Mouse (Mus musculus) heart, postnatal 4 days (tissue): ENCODE results near the gene Fcrla. TPM values are rescaled to one million over a fixed set of nuclear protein-coding genes. Genes with fewer than 3 reads are reported as not detected.

Experiments used
- DNase-seq: peaks from one replicate; pipeline ENCODE4 v3.0.0; 2021
- total RNA-seq, 2 experiments: library from RNA; stranded (reverse); gene quantifications; 2 replicates each; pipeline ENCODE4 v1.2.3; 2021

Fcrla gene
- total RNA-seq, 2 experiments from 2014 or later, result 0.31 to 0.34 TPM

DNA sequence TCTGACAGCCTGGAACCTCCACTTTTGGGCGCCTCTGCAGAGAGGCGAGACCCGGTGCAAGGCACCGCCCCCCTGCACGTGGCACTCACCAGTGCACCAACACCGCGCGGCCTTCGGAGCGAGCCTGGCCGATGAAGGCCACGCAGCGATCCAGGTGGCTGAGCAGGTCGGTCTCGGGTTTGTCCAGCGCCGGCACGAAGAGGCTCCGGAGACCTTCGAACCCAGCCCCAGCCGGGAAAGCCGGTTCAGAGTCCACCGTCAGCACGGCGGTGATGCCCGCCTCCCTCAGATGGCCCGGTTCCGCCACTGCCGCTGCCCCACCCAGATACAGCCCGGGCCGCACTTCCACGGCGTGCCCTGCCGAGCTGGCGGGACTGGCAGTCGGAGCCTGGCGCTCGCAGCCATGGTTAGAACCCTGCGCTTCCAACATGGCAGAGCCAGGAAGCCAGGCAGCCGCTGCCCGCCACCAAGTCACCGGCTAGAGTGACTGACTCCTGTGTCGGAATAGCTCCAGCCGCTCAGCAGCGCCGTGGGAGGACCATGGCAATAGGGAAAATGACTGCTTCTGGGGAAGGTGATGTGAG is 42.3 kb downstream of the Fcrla start, which contains the start of the genes Gm26620 and Dusp12:
Gene Gm26620 (plus strand): TSS at position 88 of the 584 bp plus-strand sequence.
Gene Dusp12 (minus strand): TSS at position 563 of the 584 bp plus-strand sequence.
- peak; percentile 87 for DNase-seq

DNA sequence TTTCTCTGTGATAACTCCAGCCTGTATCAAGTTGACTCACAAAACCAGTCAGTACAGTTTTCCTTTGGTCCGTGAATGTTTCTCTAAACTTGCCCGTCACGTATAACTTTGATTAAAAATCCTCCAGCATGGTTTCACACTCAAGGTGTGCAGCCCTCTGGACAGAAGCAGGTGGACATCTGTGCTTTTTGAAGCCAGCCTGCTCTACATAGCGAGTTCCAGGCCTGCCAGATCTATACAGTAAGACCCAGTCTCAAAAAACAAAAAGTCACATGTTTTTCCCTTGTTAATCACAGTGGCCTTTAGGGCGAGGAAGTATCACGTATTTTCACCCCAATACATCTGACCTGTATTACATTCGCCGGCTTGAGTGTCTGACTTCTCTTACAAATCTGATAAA is 43.0 kb downstream of the Fcrla start:
- no peak for DNase-seq

DNA sequence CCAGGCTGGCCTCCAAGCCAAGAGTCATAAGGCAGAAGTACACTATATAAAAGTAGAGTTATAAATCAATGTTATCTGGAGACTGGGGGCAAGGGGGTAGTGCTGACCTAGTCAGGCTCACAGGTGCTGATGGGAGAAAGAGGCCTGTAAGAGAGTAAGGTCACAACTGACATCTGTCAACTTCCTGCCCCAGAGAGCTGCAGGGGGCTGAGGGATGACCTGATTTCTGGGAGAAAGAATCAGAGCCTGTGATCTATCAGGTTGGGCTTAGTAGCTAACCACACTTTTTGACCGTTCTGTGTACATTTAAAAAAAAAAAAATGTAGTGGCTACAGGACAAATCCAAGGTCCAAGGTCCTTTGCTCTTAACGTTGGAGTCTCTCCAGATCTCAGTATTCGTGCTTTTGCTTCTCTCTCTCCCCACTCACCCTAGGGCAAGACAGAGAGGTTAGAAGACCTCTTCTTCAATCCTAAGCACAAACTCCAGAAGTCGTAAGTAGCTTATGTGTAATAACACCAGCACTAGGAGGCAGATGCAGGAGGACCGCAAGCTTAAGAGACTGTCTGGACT is 44.4 kb downstream of the Fcrla start:
- no peak for DNase-seq

DNA sequence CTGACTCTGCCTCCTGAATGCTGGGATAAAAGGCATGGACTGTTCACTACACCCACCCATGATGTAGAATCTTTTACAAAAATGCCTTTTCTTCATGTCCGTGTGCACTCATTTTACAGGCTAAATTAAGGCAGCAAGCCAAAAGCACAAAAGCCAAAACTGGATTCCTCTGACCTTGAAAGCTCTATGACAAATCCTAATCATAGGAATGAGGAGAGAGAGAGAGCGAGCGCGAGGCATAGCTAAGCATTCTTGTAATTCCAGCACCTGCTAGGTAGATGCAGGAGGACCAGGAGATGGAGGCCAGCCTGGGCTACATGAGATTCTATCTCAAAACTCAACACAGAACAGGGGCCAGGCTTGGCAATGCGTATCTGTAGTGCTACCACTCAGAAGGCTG is 50.5 kb downstream of the Fcrla start:
- no peak for DNase-seq

DNA sequence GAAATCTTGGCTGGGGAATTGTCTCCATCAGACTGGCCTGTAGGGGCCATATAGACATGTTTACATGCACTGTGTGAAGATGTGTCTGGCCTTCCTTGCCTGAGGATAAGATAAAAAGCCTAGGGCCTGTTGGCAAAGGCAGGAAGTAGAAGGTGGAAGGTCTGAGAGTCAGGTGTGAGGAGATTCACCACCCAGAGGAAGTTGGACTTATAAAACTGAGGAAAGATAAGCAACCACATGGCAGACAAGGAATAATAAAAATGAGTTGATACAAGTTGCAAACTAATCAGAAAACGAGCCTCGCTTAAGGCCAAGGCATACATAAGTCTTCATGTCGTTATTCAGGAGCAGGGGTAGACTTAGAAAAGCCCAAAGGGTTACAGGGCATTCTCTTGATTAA is 51.7 kb downstream of the Fcrla start:
- DNase-seq, result no peak

DNA sequence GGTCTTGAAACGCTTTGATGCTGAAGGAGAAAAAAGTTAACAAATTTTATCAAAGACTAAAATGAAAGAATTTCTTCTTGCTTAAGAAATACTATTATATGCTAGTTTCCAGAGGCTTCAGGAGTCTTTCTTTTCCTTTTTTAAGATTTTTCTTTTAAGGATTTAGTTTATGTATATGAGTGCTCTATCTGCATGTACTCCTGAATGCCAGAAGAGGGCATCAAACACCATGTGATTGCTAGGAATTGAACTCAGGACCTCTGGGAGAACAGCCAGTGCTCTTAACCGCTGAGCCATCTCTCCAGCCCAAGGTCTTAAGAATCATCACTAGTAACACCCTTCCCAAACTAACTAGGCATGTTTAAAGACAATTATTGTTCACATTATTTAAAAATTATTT is 55.4 kb downstream of the Fcrla start:
- no peak for DNase-seq

DNA sequence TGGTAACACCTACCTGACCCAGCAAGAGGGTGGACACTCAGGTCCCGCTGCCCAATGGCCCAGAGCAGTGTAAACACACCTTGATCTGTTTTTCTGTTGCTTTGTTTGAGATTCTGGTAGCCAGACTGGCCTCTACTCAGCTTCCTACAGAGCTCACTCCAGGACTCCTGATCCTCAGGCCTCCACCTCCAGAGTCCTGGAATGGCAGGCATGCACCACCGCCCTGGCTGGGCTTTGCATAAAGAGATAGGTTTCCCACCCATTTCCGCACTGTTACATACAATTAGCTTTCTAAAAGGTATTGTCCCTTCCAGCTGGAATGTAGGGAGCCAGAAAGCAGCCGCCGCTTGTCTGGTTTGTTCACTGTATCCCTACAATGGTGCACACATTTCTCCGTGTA is 56.0 kb downstream of the Fcrla start:
- no peak for DNase-seq

DNA sequence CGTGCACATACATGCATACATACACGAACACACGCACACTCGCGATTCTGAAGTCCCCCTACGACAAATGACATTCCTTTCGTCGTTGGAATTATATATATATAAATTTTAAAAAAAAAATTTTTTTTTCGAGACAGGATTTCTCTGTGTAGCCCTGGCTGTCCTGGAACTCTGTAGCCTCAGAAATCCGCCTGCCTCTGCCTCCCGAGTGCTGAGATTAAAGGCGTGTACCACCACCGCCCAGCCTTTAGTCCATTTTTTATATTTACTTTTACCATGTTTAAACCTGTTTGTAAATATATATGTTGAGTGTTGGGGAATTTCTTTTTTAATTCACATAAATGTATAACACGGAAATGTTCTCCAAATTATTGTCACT is 58.5 kb downstream of the Fcrla start:
- no peak for DNase-seq

DNA sequence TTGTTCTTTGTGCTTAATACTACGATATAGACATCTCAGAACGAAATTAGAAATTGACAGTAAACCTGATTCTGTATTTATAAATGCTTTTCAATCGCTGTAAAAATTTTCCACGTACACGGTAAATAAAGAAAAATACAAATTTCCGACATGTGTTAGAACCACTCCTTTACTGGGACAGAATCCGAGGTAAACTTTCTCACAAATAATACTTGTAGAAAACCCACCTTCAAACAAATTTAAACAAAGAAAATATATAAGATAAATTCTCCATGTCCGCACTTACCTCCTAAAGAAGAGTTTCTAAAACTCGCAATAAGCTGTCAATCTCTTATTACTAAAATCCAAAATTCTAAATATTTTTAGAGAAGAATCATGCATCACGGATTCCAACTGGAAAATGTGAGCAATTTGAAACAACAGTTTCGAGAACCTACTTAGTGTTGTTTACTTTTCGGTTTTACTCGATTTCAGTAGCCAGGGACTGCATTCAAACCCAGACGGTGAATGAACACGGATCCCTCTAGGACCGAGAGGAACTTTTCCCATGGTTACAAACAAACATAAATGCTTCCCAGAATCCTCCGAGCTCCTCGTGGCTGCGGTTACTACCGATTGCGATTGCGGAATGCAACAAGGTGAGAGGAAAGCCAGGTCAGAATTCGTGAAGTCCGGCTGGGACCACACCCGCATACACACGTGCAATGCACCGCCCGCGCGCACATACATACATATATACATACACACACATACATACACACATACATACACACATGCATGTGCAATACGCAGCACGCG is 59.1 kb downstream of the Fcrla start:
- peak; percentile 65 for DNase-seq

DNA sequence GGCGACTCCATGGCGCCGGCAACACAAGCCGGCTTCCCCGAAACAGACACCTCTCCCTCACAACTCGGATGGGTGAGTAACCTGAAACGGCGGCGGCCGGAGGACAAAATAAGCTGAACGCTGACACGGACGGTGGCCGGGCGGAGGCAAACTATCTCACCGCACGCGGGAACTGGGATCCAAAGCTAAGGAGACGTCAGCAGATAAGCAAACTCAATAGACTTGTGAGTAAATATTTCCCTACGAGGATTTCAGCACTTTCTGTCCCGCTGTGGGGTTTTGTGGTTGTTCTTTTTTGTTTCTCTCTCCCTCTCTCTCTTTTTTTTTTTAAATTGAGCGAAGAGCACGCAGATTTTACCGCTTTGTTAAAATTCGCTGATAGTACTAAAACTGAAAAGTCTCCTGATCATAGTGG is 59.7 kb downstream of the Fcrla start, which contains the start of gene Atf6:
Gene Atf6 (minus strand): TSS at position 81 of the 415 bp plus-strand sequence.
- peak; percentile 98 for DNase-seq

Other genes with a start within 250 kb of the Fcrla start
- gene Atf6, start 59.8 kb downstream of the Fcrla start, total RNA-seq, result 10 to 100 TPM; 41.2 to 41.6 TPM
- gene Gm26620, start 42.5 kb downstream of the Fcrla start, total RNA-seq, result under 1 TPM; 0.81 to 0.90 TPM
- 10 to 100 TPM; 14.3 to 16.3 TPM for gene Dusp12, start 42.0 kb downstream of the Fcrla start, total RNA-seq
- gene Fcrlb, start 14.6 kb downstream of the Fcrla start, total RNA-seq, result not detected
- gene Fcgr2b, start 49.0 kb upstream of the Fcrla start, total RNA-seq, result 1 to 10 TPM; 1.3 TPM
- under 1 TPM; 0.36 to 0.56 TPM for gene Fcgr4, start 91.3 kb upstream of the Fcrla start, total RNA-seq
- 1 to 10 TPM; 4.2 to 4.6 TPM for gene Fcgr3, start 137.4 kb upstream of the Fcrla start, total RNA-seq
- gene Cfap126, start 186.3 kb upstream of the Fcrla start, total RNA-seq, result 1 to 10 TPM in 1 of 2 experiments, under 1 TPM in 1; 0.64 to 1.5 TPM
- 100 to 1,000 TPM; 847 to 901 TPM for gene Sdhc, start 223.0 kb upstream of the Fcrla start, total RNA-seq
- 10 to 100 TPM in 1 of 2 experiments, 1 to 10 TPM in 1; 9.3 to 34.8 TPM for gene Mpz, start 223.1 kb upstream of the Fcrla start, total RNA-seq